Mouse (Mus musculus) bone marrow macrophage, adult 2 months (primary cell): ENCODE measurements around the gene Siglec1. TPM values are rescaled to one million over a fixed set of nuclear protein-coding genes. Genes with fewer than 3 reads are reported as not detected.

Experiments used
- H3K27ac ChIP-seq: 2 replicates; pipeline ENCODE4 v1.5.1; 2012; ENCODE audit warnings: low read depth, low read length; ENCODE audit not compliant: insufficient read depth
- H3K4me1 ChIP-seq: 2 replicates; pipeline ENCODE4 v1.6.1; 2012; ENCODE audit warnings: low read length; ENCODE audit not compliant: control insufficient read depth, insufficient read depth
- H3K4me3 ChIP-seq: 2 replicates; pipeline ENCODE4 v1.5.1; 2012; ENCODE audit warnings: mild to moderate bottlenecking, low read length, moderate library complexity; ENCODE audit not compliant: insufficient read depth
- CTCF ChIP-seq: IDR thresholded peaks from 2 replicates; pipeline ENCODE4 v1.5.1; 2012; ENCODE audit warnings: low read depth, mild to moderate bottlenecking, low read length, moderate library complexity
- POLR2A ChIP-seq: IDR thresholded peaks from 2 replicates; pipeline ENCODE4 v1.6.1; 2012; ENCODE audit warnings: mild to moderate bottlenecking, low read depth, low read length, borderline replicate concordance
- polyA plus RNA-seq: library from polyadenylated mRNA; stranded (reverse); fragments of >200 nt; gene quantifications from 2 replicates; pipeline ENCODE4 v1.2.4, GENCODE M21; 2012; ENCODE audit not compliant: missing spikeins, insufficient read depth, insufficient read length

The Siglec1 gene
- polyA plus RNA-seq, 1 experiment = 219 TPM

- H3K4me3 ChIP-seq = peak overlapping the region; percentile 27
- no peak overlapping the region for H3K27ac ChIP-seq
- peak; percentile 85 for TF ChIP-seq CTCF
- TF ChIP-seq POLR2A = no peak
- peaks cover 13% of the 10 kb centered on the region for H3K4me1 ChIP-seq
These were observed 30.9 kb downstream of the Siglec1 start for GRCm38 (mm10) chr2:131055631-131056030.

- Histone ChIP-seq H3K27ac (no peak overlapping the region), H3K4me1 (peaks cover 13% of the 10 kb centered on the region), H3K4me3 (peak overlapping the region; percentile 39)
- TF ChIP-seq POLR2A = no peak
- TF ChIP-seq CTCF = no peak
These were observed 31.8 kb downstream of the Siglec1 start for GRCm38 (mm10) chr2:131054646-131055264.

DNA sequence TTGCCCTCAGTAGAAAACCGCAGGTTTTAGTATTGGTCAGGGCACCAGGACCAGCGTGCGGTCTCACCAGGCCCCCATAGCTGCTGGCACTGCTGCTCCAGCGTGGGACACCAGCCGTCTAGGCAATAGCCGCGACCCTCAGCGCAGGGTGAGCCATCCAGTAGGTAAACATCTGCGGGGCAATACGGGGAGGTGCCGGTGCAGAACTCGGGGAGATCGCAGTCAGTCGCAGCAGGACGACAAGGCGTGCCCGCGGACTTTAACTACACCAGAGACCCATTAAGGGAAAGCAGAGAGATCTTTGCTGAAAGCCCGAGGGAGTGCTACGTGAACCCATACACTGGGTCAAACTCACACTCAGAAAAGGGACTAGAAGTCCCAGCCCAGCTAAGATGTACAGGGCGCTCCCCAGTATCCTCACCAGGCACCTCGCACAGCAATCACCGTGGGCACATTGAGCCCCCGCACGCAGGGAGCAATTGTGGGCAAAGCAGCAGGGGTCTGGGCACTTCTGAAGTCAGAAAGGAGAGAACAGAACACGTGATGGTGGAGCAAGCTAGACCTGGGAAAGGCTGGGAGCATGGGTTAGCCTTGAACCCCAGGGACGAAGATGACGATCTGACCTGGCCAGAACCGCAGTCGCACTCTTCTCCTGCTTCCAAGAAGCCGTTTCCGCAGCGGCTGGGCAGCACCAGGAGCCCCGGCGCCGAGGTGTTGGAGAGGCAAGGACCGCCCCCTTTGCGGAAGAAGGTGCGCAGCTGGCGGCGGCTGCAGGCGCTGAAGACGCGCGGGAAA, 32.5 kb downstream of the Siglec1 start:
- peak overlapping the region; percentile 39 for H3K4me3 ChIP-seq
- TF ChIP-seq POLR2A = no peak
- TF ChIP-seq CTCF = no peak
- no peak overlapping the region for H3K27ac ChIP-seq
- peaks cover 13% of the 10 kb centered on the region for H3K4me1 ChIP-seq

- no peak overlapping the region for H3K27ac ChIP-seq
- H3K4me3 ChIP-seq = no peak overlapping the region
- H3K4me1 ChIP-seq = peaks cover 13% of the 10 kb centered on the region
- no peak for TF ChIP-seq CTCF
- TF ChIP-seq POLR2A = no peak
These were observed 33.6 kb downstream of the Siglec1 start for GRCm38 (mm10) chr2:131052862-131053418.

DNA sequence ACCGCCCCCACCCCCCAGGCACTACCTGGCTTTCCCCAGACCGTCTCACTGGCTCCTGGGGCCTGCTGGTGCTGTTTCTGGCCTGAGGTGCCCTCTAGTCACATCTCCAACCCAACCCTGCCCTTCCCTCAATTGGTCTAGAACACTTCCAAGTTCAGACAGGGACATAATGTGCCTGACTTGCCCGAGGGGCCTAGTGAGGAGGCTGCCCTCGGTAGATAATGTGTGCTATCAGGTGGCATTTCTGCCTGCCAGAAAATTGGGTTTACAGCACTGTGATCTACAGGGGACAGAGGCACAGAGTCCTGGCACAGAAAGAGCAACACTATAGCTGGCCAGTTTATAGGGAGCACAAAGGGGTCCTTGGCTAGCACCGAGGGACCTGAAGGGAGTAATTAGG, 34.5 kb downstream of the Siglec1 start:
- peaks cover 15% of the 10 kb centered on the region for H3K4me1 ChIP-seq
- no peak overlapping the region for H3K4me3 ChIP-seq
- TF ChIP-seq CTCF (no peak), POLR2A (no peak)
- no peak overlapping the region for H3K27ac ChIP-seq

DNA sequence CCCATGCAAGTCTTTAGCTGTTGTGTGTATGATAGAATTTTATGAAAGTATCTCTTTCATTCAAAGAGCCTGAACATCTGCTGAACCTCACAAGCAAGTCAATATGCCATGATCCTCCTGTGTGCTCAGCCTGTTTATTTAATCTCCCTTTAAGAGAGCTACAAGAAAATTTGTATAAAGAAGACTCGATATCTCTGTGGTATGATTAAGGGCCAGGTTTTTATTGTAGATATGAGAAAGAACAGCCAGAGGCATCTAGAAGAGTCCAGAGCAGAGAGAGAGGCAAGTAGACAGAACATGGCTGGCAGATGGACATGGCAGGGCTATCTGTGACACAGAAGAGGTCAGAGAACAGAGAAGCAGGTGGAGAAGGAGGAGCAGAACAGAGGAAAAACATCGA, 40.5 kb downstream of the Siglec1 start:
- TF ChIP-seq POLR2A (no peak), CTCF (no peak)
- Histone ChIP-seq H3K27ac (no peak overlapping the region), H3K4me1 (peaks cover 9% of the 10 kb centered on the region; the same call in 1 of the 2 replicates), H3K4me3 (no peak overlapping the region)

- TF ChIP-seq POLR2A (no peak), CTCF (no peak)
- Histone ChIP-seq H3K27ac (no peak overlapping the region), H3K4me3 (no peak overlapping the region), H3K4me1 (peaks cover 9% of the 10 kb centered on the region; the same call in 1 of the 2 replicates)
These were observed 41.4 kb downstream of the Siglec1 start for GRCm38 (mm10) chr2:131044989-131045720.

GRCm38 (mm10) chr2:131044354-131044852, 42.2 kb downstream of the Siglec1 start:
- Histone ChIP-seq H3K27ac (no peak overlapping the region), H3K4me1 (peaks cover 9% of the 10 kb centered on the region; the same call in 1 of the 2 replicates), H3K4me3 (no peak overlapping the region)
- TF ChIP-seq CTCF (no peak), POLR2A (no peak)

DNA sequence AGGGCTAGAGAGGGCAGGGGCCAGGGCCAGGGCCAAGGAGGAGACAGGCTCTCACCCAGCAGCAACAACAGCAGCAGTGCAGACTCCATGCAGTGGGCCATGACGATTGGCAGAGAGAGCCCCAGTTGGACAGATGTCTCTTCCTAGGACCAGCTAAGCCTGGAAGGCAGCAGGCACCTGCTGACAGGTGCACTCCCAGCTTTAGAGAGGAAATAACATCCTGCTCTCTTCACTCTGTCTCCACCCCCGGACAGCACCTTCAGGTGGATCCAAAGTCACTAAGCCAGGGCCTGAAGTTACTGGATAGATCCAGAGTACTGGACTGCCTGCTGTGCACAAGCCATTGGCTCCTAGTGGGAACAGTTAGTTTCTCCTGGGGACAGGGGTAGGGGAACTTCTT, 43.6 kb downstream of the Siglec1 start, which contains the start of gene Gfra4:
Gene Gfra4, minus strand, starts transcription at position 101 of the 400 bp plus-strand sequence.
- no peak within 1 kb of the TSS for H3K27ac ChIP-seq
- H3K4me3 ChIP-seq = no peak within 1 kb of the TSS
- peaks cover 9% of the 10 kb centered on the region; the same call in 1 of the 2 replicates for H3K4me1 ChIP-seq
- TF ChIP-seq POLR2A (no peak), CTCF (no peak)
